Mouse (Mus musculus): Measurements from ENCODE around the gene Caly.

GRCm38 (mm10) chr7:140116329-140117054, 34.1 kb upstream of the Caly start, which contains the start of gene Echs1:
- TF ChIP-seq CTCF (conservative IDR thresholded peaks at IDR 0.05; ENCODE audit: insufficient read depth, insufficient read length, low read depth, low read length), result no peak
- TF ChIP-seq POLR2A (IDR thresholded peaks at IDR 0.05; ENCODE audit: low read depth, low read length), result peak; percentile 54
